Mouse (Mus musculus) erythroblast, embryonic 14.5 days (primary cell): ENCODE measurements around the gene Tgfbr3. TPM values are rescaled to one million over a fixed set of nuclear protein-coding genes. Genes with fewer than 3 reads are reported as not detected.

ENCODE experiments used
- H3K27me3 ChIP-seq: 2 replicates; pipeline ENCODE4 v1.6.1; 2012; ENCODE audit warnings: inconsistent platforms; ENCODE audit not compliant: control insufficient read depth
- H3K36me3 ChIP-seq: 2 replicates; pipeline ENCODE4 v1.6.1; 2012; ENCODE audit warnings: mild to moderate bottlenecking, inconsistent platforms; ENCODE audit not compliant: control insufficient read depth
- H3K4me1 ChIP-seq: 2 replicates; pipeline ENCODE4 v1.6.1; 2012; ENCODE audit warnings: inconsistent platforms; ENCODE audit not compliant: control insufficient read depth
- H3K4me3 ChIP-seq: replicated peaks from 2 replicates; pipeline ENCODE3; 2012; ENCODE audit warnings: moderate library complexity, mild to moderate bottlenecking, inconsistent platforms
- H3K9me3 ChIP-seq: 2 replicates; pipeline ENCODE4 v1.6.1; 2012; ENCODE audit warnings: low read length, inconsistent platforms, mixed read lengths; ENCODE audit not compliant: control insufficient read depth
- GATA1 ChIP-seq: IDR thresholded peaks from 2 replicates; pipeline ENCODE4 v1.6.1; 2012; ENCODE audit warnings: low read length, inconsistent platforms, mixed read lengths
- TAL1 ChIP-seq: IDR thresholded peaks from 3 replicates; pipeline ENCODE4 v1.6.1; 2012; ENCODE audit warnings: low read length, inconsistent platforms, mixed read lengths
- polyA plus RNA-seq: library from polyadenylated mRNA; stranded (reverse); fragments of >175 nt; gene quantifications from 2 replicates; pipeline ENCODE4 v1.2.3, GENCODE M21; 2012

Gene Tgfbr3
- polyA plus RNA-seq, 1 experiment, result 0.03 TPM

DNA sequence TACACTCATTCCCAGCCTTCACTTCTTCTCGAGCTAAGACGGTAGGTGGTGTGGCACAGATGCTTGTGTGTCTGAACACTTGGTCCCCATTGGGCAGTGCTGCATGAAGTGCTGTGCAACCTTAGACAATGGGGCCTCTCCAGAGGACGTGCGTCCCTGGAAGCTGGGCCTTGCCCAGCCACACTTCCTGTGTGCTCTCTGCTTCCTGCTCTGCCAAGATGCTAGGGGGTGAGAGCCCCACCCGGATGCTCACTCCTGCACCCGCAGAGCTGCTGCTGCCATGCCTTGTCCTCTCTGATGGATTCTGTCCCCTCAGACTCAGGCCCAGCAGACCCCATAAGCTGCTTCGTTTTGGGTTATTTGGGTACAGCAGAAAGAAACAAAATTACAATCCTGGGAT, 188.3 kb downstream of the Tgfbr3 start:
- Histone ChIP-seq H3K4me1 (peaks cover 17% of the 10 kb centered on the region), H3K36me3 (no peaks in the 10 kb centered on the region), H3K4me3 (no peak overlapping the region), H3K9me3 (no peaks in the 10 kb centered on the region), H3K27me3 (no peaks in the 10 kb centered on the region)
- TF ChIP-seq TAL1 (no peak), GATA1 (no peak)

DNA sequence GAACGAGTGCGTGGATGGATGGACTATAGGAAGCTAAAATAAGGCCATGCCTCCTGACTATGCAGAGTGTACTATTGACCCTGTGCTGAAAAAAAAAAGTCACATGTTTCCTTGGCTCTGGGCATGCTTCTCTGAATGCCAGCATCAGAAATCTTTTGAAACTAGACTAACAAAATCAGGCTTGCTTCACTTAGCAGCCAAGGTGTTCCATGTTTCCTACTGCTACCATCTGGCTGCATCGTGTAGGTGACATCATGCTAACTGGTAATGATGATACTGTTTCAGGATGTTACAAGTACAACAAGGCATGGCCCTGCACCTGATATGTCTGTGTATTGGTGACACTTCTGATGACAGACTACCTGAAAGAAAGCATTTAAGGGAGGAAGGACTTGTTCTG, 189.8 kb downstream of the Tgfbr3 start:
- Histone ChIP-seq H3K9me3 (no peaks in the 10 kb centered on the region), H3K36me3 (no peaks in the 10 kb centered on the region), H3K4me3 (no peak overlapping the region), H3K27me3 (no peaks in the 10 kb centered on the region), H3K4me1 (peaks cover 15% of the 10 kb centered on the region)
- TF ChIP-seq TAL1 (no peak), GATA1 (no peak)

DNA sequence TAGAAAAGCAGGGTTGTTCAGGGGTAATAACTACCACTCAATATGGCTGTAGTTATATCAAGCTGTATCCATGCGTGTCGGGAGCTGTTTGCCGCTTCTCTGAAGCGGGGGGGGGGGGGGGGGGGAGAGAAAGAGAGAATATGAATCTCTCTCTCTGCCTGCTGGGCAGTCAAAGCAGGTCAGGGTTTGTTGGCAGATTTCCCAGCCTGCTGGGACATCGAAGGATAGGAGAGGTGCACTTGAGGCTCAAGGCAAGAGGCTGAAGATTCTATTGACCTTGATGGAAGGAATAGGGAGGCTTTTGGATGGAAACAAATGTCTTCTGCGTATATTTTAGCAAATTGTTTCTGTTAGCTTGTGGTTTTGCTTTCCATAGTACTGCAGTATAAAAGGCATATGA, 190.4 kb downstream of the Tgfbr3 start:
- Histone ChIP-seq H3K36me3 (no peaks in the 10 kb centered on the region), H3K9me3 (no peaks in the 10 kb centered on the region), H3K27me3 (no peaks in the 10 kb centered on the region), H3K4me1 (peaks cover 15% of the 10 kb centered on the region), H3K4me3 (no peak overlapping the region)
- TF ChIP-seq TAL1 (no peak), GATA1 (no peak)

DNA sequence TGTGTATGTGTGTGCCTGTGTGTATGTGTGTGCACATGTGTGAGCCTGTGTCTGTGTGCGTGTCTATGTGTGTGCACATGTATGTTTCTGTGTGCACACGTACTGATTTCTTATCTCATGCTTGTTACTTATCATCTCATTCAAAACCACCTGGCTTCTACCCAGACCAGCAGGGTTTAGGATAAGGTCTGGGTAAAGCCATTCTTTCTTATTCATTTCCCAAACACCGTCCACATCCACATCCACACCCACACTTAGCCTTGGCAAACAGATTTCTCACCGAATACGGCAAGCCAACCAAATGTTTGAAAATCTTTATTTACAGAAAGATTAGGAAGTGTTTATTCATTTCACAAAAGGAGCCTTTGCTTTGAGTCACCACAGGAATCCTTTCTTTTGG, 191.4 kb downstream of the Tgfbr3 start:
- TF ChIP-seq TAL1 (no peak), GATA1 (no peak)
- no peak overlapping the region for H3K4me3 ChIP-seq
- peaks cover 13% of the 10 kb centered on the region for H3K4me1 ChIP-seq
- no peaks in the 10 kb centered on the region for H3K36me3 ChIP-seq
- H3K27me3 ChIP-seq, result peaks cover 2% of the 10 kb centered on the region; the same call in 1 of the 2 replicates
- no peaks in the 10 kb centered on the region for H3K9me3 ChIP-seq

DNA sequence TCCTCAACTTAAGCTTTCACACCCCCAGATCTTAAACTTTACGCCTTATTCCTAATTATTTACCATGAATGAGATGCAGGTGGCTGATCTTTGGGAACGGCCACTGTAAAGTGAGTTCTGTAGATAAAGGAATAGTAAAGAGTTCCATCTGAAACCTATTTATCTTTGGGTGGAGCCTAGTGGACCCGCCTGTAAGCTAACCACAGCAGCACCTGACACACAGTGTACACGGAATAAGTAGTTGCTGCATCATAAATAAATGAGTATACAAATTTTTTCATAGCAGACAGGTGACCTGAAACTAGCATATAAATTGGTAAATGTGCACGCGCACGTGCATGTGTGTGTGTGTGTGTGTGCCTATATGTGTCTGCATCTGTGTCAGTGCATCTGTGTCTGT, 192.1 kb downstream of the Tgfbr3 start:
- Histone ChIP-seq H3K4me3 (no peak overlapping the region), H3K9me3 (no peaks in the 10 kb centered on the region), H3K4me1 (peaks cover 13% of the 10 kb centered on the region), H3K36me3 (no peaks in the 10 kb centered on the region), H3K27me3 (peaks cover 2% of the 10 kb centered on the region; the same call in 1 of the 2 replicates)
- no peak for TF ChIP-seq GATA1
- TF ChIP-seq TAL1, result no peak

DNA sequence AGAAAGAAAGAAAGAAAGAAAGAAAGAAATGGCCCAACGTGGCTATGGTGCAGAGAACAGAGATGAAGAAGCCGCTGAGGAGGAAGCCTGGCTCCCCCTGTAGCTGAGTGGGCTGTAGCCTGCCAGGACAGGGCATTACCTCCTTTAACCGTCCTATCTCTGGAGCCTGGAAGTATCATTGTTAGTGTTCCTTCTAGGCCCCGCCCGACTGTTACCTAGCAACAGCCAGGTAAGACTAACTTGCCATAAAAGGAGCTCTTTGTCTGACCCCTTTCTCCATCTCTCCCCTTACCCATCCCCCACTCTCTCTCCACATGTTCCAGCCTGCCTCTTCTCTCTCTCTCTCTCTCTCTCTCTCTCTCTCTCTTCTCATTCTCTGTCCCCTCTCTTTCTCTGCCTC, 195.2 kb downstream of the Tgfbr3 start:
- H3K36me3 ChIP-seq, result no peaks in the 10 kb centered on the region
- H3K27me3 ChIP-seq, result peaks cover 4% of the 10 kb centered on the region; the same call in 1 of the 2 replicates
- TF ChIP-seq TAL1, result no peak
- no peak for TF ChIP-seq GATA1
- H3K4me1 ChIP-seq, result peaks cover 13% of the 10 kb centered on the region
- no peak overlapping the region for H3K4me3 ChIP-seq
- H3K9me3 ChIP-seq, result no peaks in the 10 kb centered on the region

DNA sequence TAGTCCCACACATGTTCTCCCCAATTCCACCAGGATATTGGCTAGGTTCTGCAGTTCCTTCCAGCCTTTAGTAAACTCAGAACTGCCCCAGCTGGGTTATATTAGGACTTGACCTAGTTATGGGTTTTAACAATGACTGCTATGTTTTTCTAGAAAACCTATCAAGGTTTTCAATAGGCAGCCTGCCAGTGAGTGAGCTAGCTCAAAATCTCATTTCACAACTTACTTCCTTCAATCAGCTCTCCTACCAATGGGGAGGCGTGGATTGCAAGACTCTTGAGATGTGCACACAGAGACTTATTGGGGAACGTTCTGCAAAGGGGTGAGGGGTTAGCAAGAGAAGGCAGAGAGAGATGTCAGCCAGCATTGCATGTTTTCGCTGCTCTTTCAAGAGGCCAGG, 196.2 kb downstream of the Tgfbr3 start:
- Histone ChIP-seq H3K27me3 (peaks cover 4% of the 10 kb centered on the region; the same call in 1 of the 2 replicates), H3K4me3 (no peak overlapping the region), H3K9me3 (no peaks in the 10 kb centered on the region), H3K4me1 (peaks cover 13% of the 10 kb centered on the region), H3K36me3 (no peaks in the 10 kb centered on the region)
- TF ChIP-seq GATA1 (no peak), TAL1 (no peak)

DNA sequence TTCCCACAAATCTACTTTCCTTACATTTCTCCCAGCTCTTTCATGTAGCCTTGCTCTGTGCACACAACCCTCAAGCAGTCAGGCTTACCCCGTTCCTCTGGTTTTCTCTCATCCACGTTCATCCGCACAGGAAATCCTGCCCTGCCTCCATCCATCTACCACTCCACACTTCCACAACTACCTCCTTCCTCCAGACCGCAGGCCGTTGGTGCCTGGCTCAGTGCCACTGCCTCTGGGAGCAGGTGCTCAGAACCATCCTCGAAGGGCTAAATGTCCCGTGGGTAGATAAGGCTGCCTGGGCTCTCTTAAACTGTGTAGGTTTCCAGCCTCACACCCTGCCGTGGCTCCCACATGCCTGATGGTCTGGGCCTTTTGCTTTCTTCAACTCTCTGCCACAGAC, 197.3 kb downstream of the Tgfbr3 start:
- TF ChIP-seq GATA1 (no peak), TAL1 (no peak)

DNA sequence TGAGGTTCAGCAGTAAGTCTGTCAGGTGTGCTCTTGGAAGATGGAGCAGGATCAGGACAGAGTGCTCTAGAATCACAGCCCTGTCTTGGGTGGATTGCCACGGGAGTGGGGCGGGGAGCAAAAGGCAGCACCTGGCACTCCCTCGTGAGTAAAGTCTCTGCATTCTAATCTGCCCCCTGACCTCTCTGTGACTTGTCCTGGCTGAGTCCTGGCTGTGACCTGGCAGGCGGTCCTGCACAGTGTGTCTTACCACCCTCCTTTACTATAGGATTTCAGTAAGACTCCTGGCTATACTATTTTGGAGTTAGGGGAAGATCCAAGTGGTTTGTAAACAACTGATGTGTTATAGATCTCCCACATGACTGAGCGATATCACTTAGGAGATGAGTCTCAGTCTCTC, 199.5 kb downstream of the Tgfbr3 start:
- H3K27me3 ChIP-seq, result peaks cover 4% of the 10 kb centered on the region; the same call in 1 of the 2 replicates
- no peak overlapping the region for H3K4me3 ChIP-seq
- TF ChIP-seq TAL1 (no peak), GATA1 (no peak)
- no peaks in the 10 kb centered on the region for H3K9me3 ChIP-seq
- H3K36me3 ChIP-seq, result no peaks in the 10 kb centered on the region
- H3K4me1 ChIP-seq, result no peaks in the 10 kb centered on the region

More for the DNA sequence above, 197.3 kb downstream of the Tgfbr3 start:
- Histone ChIP-seq H3K27me3 (peaks cover 4% of the 10 kb centered on the region; the same call in 1 of the 2 replicates), H3K36me3 (no peaks in the 10 kb centered on the region), H3K9me3 (no peaks in the 10 kb centered on the region), H3K4me1 (peaks cover 5% of the 10 kb centered on the region), H3K4me3 (no peak overlapping the region)
